Mouse (Mus musculus): ENCODE data around the gene Lgals4. TPM values are rescaled to one million over a fixed set of nuclear protein-coding genes. Genes with fewer than 3 reads are reported as not detected.

Lgals4 gene
- polyA plus RNA-seq, 1 experiment from 2014 or later, result 1.9 TPM

DNA sequence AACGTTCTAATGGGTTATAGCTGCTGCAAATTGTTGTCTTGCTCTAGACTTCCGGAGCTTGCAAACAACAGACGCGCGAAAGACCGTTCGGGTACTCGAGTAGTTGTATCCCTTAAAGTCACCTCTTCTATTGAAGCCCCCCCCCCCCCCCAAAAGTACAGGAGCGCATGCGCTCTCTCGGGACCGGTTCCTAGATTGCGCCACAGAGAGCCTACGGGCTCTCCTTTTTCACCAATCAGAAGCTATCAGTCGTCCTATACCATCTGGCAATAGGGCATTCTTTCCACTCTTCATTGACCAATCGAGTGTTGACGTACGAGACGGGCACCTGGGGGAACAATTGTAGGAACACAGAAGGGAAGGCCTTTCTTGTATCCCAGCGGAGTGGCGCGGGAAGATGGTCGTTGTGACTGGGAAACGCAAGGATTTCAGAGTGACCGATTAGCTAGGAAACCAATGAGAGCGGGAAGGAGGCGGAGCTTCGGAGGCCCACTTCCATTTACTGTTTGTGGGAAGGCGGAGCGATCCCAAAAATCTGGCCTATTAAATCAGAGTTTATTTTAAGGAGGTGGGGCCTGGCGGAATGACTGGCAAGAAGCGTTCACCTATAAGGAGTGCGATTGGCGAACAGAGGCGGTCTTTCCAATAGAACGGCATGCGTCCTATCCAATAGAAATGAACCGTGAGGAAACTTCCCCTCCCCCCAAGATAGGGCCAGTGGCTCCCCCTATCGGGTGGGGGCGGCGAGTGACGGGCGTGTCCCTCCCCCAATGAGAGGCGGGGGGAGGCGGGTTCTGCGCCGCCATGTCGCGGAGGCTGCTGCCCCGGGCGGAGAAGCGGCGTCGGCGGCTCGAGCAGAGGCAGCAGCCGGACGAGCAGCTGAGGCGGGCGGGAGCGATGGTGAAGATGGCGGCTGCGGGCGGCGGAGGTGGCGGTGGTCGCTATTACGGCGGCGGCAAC, 23.3 kb upstream of the Lgals4 start:
- peak overlapping the region; percentile 96 for H3K9ac ChIP-seq (ENCODE audit: low read length)
- H3K4me2 ChIP-seq (ENCODE audit: low read depth, severe bottlenecking), result peak overlapping the region; percentile 97
- H3K4me1 ChIP-seq (ENCODE audit: control insufficient read depth, insufficient read depth, low read length), result peaks cover 20% of the 10 kb centered on the region
- H3K27ac ChIP-seq (replicated peaks; ENCODE audit: low read depth, low read length), result peak overlapping the region; percentile 99
- DNase-seq (ENCODE audit: low spot score), result peak; percentile 99
- H3K4me3 ChIP-seq (ENCODE audit: low read depth, low read length), result peak overlapping the region; percentile 85
- ATAC-seq (ENCODE audit: insufficient number of reproducible peaks, low FRiP score, low TSS enrichment, low read depth), result peak; percentile 93
- no peaks in the 10 kb centered on the region for H3K27me3 ChIP-seq (ENCODE audit: control insufficient read depth, insufficient read depth, low read length)
- peaks cover 23% of the 10 kb centered on the region for H3K36me3 ChIP-seq (ENCODE audit: control insufficient read depth, insufficient read depth, low read length)
- under 1% methylated on average over 70 of the region's 70 CpGs for WGBS
- H3K9me3 ChIP-seq (ENCODE audit: control insufficient read depth, low read length), result no peaks in the 10 kb centered on the region

DNA sequence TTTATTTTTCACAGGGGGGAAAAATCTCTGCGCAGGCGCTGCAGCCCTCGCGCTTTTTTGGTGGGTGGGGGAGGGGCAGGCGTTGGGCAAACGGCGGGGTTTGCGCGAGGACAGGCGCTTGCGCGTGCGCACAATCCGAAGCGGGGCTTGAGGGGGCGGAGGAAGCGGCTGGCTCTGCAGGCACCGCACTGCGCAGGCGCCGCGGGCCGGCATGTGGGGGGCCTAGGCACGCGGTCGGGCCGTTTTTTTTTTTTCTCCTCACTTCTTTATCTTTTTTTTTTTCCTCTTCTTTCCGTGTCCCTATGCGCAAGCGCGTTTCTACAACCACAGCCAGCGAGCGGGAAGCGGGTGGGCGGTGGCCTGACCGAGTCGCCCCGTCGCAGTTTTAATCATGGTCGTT, 22.4 kb upstream of the Lgals4 start:
- H3K4me1 ChIP-seq (ENCODE audit: control insufficient read depth, insufficient read depth, low read length), result peaks cover 23% of the 10 kb centered on the region
- DNase-seq (ENCODE audit: low spot score), result peak; percentile 94
- peak overlapping the region; percentile 90 for H3K4me2 ChIP-seq (ENCODE audit: low read depth, severe bottlenecking)
- peak overlapping the region; percentile 98 for H3K27ac ChIP-seq (replicated peaks; ENCODE audit: low read depth, low read length)
- H3K9ac ChIP-seq (ENCODE audit: low read length), result peak overlapping the region; percentile 96
- no peaks in the 10 kb centered on the region for H3K9me3 ChIP-seq (ENCODE audit: control insufficient read depth, low read length)
- no peak for ATAC-seq (ENCODE audit: insufficient number of reproducible peaks, low FRiP score, low TSS enrichment, low read depth)
- peak overlapping the region; percentile 85 for H3K4me3 ChIP-seq (ENCODE audit: low read depth, low read length)
- WGBS, result under 1% methylated on average over 40 of the region's 40 CpGs
- no peaks in the 10 kb centered on the region for H3K27me3 ChIP-seq (ENCODE audit: control insufficient read depth, insufficient read depth, low read length)
- H3K36me3 ChIP-seq (ENCODE audit: control insufficient read depth, insufficient read depth, low read length), result peaks cover 32% of the 10 kb centered on the region

DNA sequence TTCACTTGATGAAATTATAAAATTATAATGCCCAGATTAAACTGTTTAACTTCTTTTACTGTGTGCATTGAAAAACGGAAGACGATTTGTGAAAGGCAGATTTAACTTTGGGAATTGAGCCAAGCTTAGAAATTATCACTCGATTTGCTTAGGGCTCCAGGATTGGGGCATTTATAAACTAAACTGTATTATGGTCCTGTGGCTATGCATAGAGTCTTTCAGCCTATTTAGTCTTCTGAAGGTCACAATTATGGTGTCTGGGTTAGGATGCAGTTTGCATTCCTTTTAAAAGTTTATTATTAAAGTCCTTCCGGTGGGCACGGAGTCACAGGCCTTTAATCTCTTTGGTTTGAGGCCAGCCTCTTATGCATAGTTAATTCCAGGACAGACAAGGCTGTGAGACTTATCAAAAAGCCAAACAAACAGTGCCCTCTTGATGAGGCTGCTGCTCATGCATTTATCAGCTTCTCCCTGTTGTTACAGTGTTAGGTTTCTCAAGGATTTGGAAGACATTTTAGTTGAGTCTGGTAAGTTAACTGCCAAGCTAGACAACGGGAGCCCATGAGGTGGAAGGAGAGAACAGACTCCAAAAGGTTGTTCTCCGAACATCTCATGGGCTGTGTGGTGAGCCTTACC, 21.9 kb upstream of the Lgals4 start:
- H3K27ac ChIP-seq (replicated peaks; ENCODE audit: low read depth, low read length), result no peak overlapping the region
- WGBS, result 11% methylated on average over 7 of the region's 7 CpGs
- H3K9ac ChIP-seq (ENCODE audit: low read length), result peak overlapping the region; percentile 96
- DNase-seq (ENCODE audit: low spot score), result no peak
- H3K4me2 ChIP-seq (ENCODE audit: low read depth, severe bottlenecking), result peak overlapping the region; percentile 90
- H3K27me3 ChIP-seq (ENCODE audit: control insufficient read depth, insufficient read depth, low read length), result no peaks in the 10 kb centered on the region
- peaks cover 23% of the 10 kb centered on the region for H3K4me1 ChIP-seq (ENCODE audit: control insufficient read depth, insufficient read depth, low read length)
- H3K36me3 ChIP-seq (ENCODE audit: control insufficient read depth, insufficient read depth, low read length), result peaks cover 37% of the 10 kb centered on the region
- peak overlapping the region; percentile 85 for H3K4me3 ChIP-seq (ENCODE audit: low read depth, low read length)
- no peak for ATAC-seq (ENCODE audit: insufficient number of reproducible peaks, low FRiP score, low TSS enrichment, low read depth)
- H3K9me3 ChIP-seq (ENCODE audit: control insufficient read depth, low read length), result no peaks in the 10 kb centered on the region

DNA sequence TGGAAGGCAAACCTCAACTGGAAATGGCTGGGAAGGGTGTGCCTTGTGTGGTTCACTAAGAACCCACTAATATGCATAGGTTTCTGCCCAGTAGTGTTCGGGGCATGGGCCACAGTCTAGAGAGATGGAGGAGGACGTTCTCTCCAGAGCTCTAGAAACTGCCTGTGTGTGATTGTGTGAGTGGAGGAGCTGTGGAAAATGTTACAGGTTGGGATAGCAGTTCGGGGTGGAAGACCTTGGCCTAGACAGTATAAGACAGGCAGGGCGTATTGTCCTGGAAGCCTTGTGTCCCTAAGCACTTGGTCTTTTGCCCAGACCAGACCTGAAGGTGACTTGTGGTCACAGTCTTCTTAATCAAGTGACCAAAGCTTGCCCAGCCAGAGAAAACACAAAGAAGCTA, 21.2 kb upstream of the Lgals4 start:
- Histone ChIP-seq H3K27ac (replicated peaks; ENCODE audit: low read depth, low read length) (no peak overlapping the region), H3K9ac (ENCODE audit: low read length) (peak overlapping the region; percentile 96), H3K4me3 (ENCODE audit: low read depth, low read length) (peak overlapping the region; percentile 85), H3K4me1 (ENCODE audit: control insufficient read depth, insufficient read depth, low read length) (peaks cover 23% of the 10 kb centered on the region), H3K4me2 (ENCODE audit: low read depth, severe bottlenecking) (peak overlapping the region; percentile 90), H3K9me3 (ENCODE audit: control insufficient read depth, low read length) (no peaks in the 10 kb centered on the region), H3K27me3 (ENCODE audit: control insufficient read depth, insufficient read depth, low read length) (no peaks in the 10 kb centered on the region), H3K36me3 (ENCODE audit: control insufficient read depth, insufficient read depth, low read length) (peaks cover 43% of the 10 kb centered on the region)
- ATAC-seq (ENCODE audit: insufficient number of reproducible peaks, low FRiP score, low TSS enrichment, low read depth) (no peak), DNase-seq (ENCODE audit: low spot score) (no peak)
- 85% methylated on average over 4 of the region's 4 CpGs for WGBS

DNA sequence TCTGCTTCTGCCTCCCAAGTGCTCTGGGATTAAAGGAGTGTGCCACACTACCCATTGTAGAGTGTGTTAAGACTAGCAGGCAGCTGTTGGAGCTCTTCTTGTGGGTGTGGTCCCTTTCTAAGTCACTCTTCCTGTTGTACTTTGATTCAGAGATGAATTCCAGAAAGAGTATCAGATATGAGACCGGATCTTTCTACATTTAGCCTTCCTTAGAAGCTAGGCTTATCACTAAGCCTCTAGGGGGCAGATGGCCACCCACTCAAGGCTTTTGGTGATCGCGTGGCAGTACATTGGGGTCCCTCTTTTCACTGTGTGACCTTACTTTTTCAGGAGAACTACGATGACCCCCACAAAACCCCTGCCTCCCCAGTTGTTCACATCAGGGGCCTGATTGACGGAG, 20.7 kb upstream of the Lgals4 start:
- peak overlapping the region; percentile 90; the same call in 1 of the 2 replicates for H3K4me2 ChIP-seq (ENCODE audit: low read depth, severe bottlenecking)

DNA sequence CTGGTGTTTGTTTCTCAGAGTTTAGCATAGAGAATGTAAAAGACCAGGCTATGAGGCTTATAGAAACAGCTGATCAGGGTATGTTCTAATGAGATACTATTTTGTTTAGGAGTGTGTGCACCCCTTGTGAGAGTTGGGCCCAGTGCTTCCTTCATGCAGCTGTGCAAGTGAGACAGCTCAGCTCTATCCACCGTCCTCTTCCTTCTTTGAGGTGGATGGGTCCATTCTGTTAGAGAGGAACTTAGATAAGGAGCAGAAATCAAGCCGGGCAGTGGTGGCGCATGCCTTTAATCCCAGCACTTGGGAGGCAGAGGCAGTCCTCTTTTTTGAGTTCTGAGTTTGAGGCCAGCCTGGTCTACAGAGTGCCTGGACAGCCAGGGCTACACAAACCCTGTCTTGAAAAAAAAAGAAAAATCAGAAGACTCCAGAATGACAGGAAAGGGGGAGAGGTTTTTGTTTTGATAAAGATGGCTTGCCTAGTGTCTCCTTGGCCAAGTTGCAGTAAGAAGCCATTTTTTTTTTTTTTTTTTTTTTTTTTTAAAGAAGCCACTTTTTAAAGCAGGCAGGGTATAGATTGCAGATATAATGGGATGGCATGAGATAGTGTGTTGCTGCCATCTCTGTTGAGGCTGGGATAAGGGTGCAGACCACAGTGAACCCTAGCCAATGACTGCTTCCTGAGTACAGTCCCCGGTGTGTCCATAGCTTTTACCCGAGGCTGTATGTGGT, 19.2 kb upstream of the Lgals4 start:
- DNase-seq (ENCODE audit: low spot score) (no peak), ATAC-seq (ENCODE audit: insufficient number of reproducible peaks, low FRiP score, low TSS enrichment, low read depth) (no peak)
- H3K4me2 ChIP-seq (ENCODE audit: low read depth, severe bottlenecking), result no peak overlapping the region
- peaks cover 59% of the 10 kb centered on the region for H3K36me3 ChIP-seq (ENCODE audit: control insufficient read depth, insufficient read depth, low read length)
- H3K27me3 ChIP-seq (ENCODE audit: control insufficient read depth, insufficient read depth, low read length), result no peaks in the 10 kb centered on the region
- no peaks in the 10 kb centered on the region for H3K9me3 ChIP-seq (ENCODE audit: control insufficient read depth, low read length)
- WGBS, result 91% methylated on average over 5 of the region's 5 CpGs
- no peak overlapping the region for H3K9ac ChIP-seq (ENCODE audit: low read length)
- peaks cover 14% of the 10 kb centered on the region for H3K4me1 ChIP-seq (ENCODE audit: control insufficient read depth, insufficient read depth, low read length)
- no peak overlapping the region for H3K4me3 ChIP-seq (ENCODE audit: low read depth, low read length)
- no peak overlapping the region for H3K27ac ChIP-seq (replicated peaks; ENCODE audit: low read depth, low read length)

More for the DNA sequence above, 20.7 kb upstream of the Lgals4 start:
- Histone ChIP-seq H3K9ac (ENCODE audit: low read length) (no peak overlapping the region), H3K4me1 (ENCODE audit: control insufficient read depth, insufficient read depth, low read length) (peaks cover 19% of the 10 kb centered on the region), H3K27me3 (ENCODE audit: control insufficient read depth, insufficient read depth, low read length) (no peaks in the 10 kb centered on the region), H3K27ac (replicated peaks; ENCODE audit: low read depth, low read length) (no peak overlapping the region), H3K4me3 (ENCODE audit: low read depth, low read length) (peak overlapping the region; percentile 85), H3K36me3 (ENCODE audit: control insufficient read depth, insufficient read depth, low read length) (peaks cover 47% of the 10 kb centered on the region), H3K9me3 (ENCODE audit: control insufficient read depth, low read length) (no peaks in the 10 kb centered on the region)
- DNase-seq (ENCODE audit: low spot score) (no peak), ATAC-seq (ENCODE audit: insufficient number of reproducible peaks, low FRiP score, low TSS enrichment, low read depth) (no peak)
- WGBS, result 89% methylated on average over 5 of the region's 5 CpGs

DNA sequence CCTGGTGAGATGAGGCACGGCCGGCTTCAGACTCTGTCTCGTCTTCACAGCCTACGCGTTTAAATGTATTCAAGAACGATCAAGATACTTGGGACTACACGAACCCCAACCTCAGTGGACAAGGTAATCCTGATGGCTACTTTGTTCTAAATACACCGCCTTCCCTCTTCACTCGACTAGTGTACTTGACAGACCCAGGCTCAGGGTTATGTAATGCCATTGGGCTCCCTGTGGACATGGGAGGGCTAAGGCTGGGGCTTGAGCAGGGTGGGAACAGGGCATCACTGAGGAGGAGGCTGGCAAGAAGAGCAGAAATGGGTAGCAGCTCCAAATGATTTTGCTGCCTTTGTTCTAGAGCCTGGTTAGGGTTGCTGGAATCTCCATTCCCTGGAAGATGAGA, 18.4 kb upstream of the Lgals4 start:
- H3K4me2 ChIP-seq (ENCODE audit: low read depth, severe bottlenecking), result no peak overlapping the region
- peaks cover 14% of the 10 kb centered on the region for H3K4me1 ChIP-seq (ENCODE audit: control insufficient read depth, insufficient read depth, low read length)
- H3K27me3 ChIP-seq (ENCODE audit: control insufficient read depth, insufficient read depth, low read length), result no peaks in the 10 kb centered on the region
- no peak for ATAC-seq (ENCODE audit: insufficient number of reproducible peaks, low FRiP score, low TSS enrichment, low read depth)
- no peak overlapping the region for H3K4me3 ChIP-seq (ENCODE audit: low read depth, low read length)
- no peak overlapping the region for H3K27ac ChIP-seq (replicated peaks; ENCODE audit: low read depth, low read length)
- H3K9ac ChIP-seq (ENCODE audit: low read length), result no peak overlapping the region
- peaks cover 66% of the 10 kb centered on the region for H3K36me3 ChIP-seq (ENCODE audit: control insufficient read depth, insufficient read depth, low read length)
- 94% methylated on average over 9 of the region's 9 CpGs for WGBS
- no peaks in the 10 kb centered on the region for H3K9me3 ChIP-seq (ENCODE audit: control insufficient read depth, low read length)
- no peak for DNase-seq (ENCODE audit: low spot score)

DNA sequence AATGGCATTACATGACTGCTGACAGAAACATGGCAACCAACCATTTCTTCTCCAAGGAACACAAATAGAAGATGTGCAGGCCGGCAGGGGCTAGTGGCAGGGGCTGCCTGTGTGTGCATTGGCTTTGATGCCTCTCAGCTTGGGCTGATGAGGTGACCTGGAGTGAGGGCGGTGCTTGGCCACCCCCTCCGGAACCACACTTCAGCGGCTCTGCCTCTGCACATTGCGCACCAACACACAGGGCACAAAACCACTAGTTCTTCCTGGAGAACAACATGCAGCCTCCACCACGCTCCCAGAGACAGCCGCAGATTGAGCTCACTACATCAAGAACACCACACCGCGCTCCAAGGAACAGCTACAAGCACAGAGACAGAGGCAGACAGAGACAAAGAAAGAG, 17.5 kb upstream of the Lgals4 start:
- H3K4me1 ChIP-seq (ENCODE audit: control insufficient read depth, insufficient read depth, low read length), result peaks cover 14% of the 10 kb centered on the region
- H3K27me3 ChIP-seq (ENCODE audit: control insufficient read depth, insufficient read depth, low read length), result no peaks in the 10 kb centered on the region
- H3K9ac ChIP-seq (ENCODE audit: low read length), result no peak overlapping the region
- H3K36me3 ChIP-seq (ENCODE audit: control insufficient read depth, insufficient read depth, low read length), result peaks cover 74% of the 10 kb centered on the region
- 91% methylated on average over 9 of the region's 9 CpGs for WGBS
- H3K9me3 ChIP-seq (ENCODE audit: control insufficient read depth, low read length), result no peaks in the 10 kb centered on the region
- no peak overlapping the region for H3K4me3 ChIP-seq (ENCODE audit: low read depth, low read length)
- DNase-seq (ENCODE audit: low spot score) (no peak), ATAC-seq (ENCODE audit: insufficient number of reproducible peaks, low FRiP score, low TSS enrichment, low read depth) (no peak)
- no peak overlapping the region for H3K27ac ChIP-seq (replicated peaks; ENCODE audit: low read depth, low read length)
- H3K4me2 ChIP-seq (ENCODE audit: low read depth, severe bottlenecking), result no peak overlapping the region
